Mouse (Mus musculus) cerebellum, adult 2 months (tissue): ENCODE data around the gene Slc39a7.

Source experiments
- CTCF ChIP-seq: fragments of 200-500 bp; IDR thresholded peaks from 2 replicates; pipeline ENCODE4 v1.5.1; 2011; ENCODE audit warnings: low read depth, mild to moderate bottlenecking, control low read depth, low read length, moderate library complexity, borderline replicate concordance; ENCODE audit not compliant: insufficient read depth
- POLR2A ChIP-seq: fragments of 200-500 bp; IDR thresholded peaks from 2 replicates; pipeline ENCODE4 v1.6.1; 2011; ENCODE audit warnings: low read length, control low read depth, borderline replicate concordance; ENCODE audit not compliant: insufficient read depth

GRCm38 (mm10) chr17:34075271-34075670, 43.8 kb upstream of the Slc39a7 start:
- TF ChIP-seq POLR2A (no peak), CTCF (no peak; the same call in 1 of the 2 replicates)
